Mouse (Mus musculus) forebrain, embryonic 12.5 days (tissue): ENCODE measurements at regions not wholly inside any gene's neighbourhood (a gene's known extent, or its start where the extent isn't known, plus 50 kb on each side); places are given as distances from the start of the nearest gene placed in this dataset.
A peak's percentile ranks its signal among the peaks of the same experiment; 100 is the strongest.

Experiments used
- ATAC-seq: fragments of 200-750 bp; cut with Nextera tagmentation; 2 replicates; pipeline ENCODE4 v1.8.0; 2017; ENCODE audit warnings: moderate TSS enrichment; ENCODE audit not compliant: low FRiP score
- H3K27ac ChIP-seq: fragments of 300-500 bp; sonication (generic); 2 replicates; pipeline ENCODE4 v1.5.1; 2016; ENCODE audit warnings: mild to moderate bottlenecking
- H3K27me3 ChIP-seq: fragments of 300-500 bp; sonication (generic); 2 replicates; pipeline ENCODE4 v1.6.1; 2016; ENCODE audit warnings: mild to moderate bottlenecking
- H3K36me3 ChIP-seq: fragments of 300-500 bp; sonication (generic); replicated peaks from 2 replicates; pipeline ENCODE4 v1.6.1; 2016; ENCODE audit warnings: mild to moderate bottlenecking
- H3K4me1 ChIP-seq: fragments of 300-500 bp; sonication (generic); 2 replicates; pipeline ENCODE4 v1.6.1; 2016
- H3K4me2 ChIP-seq: fragments of 300-500 bp; sonication (generic); 2 replicates; pipeline ENCODE4 v1.6.1; 2016; ENCODE audit warnings: mild to moderate bottlenecking, moderate library complexity
- H3K4me3 ChIP-seq: fragments of 300-500 bp; sonication (generic); replicated peaks from 2 replicates; pipeline ENCODE4 v1.5.1; 2016; ENCODE audit warnings: mild to moderate bottlenecking
- H3K9ac ChIP-seq: fragments of 300-500 bp; sonication (generic); 2 replicates; pipeline ENCODE4 v1.6.1; 2016; ENCODE audit warnings: mild to moderate bottlenecking
- H3K9me3 ChIP-seq: fragments of 300-500 bp; sonication (generic); 2 replicates; pipeline ENCODE4 v1.6.1; 2016
- WGBS: fragments of 180-500 bp; shearing (Covaris S2); methylation state at CpG from one replicate; pipeline ENCODE4 v1.1.7; 2016; 5-methylcytosine and 5-hydroxymethylcytosine counted together

DNA sequence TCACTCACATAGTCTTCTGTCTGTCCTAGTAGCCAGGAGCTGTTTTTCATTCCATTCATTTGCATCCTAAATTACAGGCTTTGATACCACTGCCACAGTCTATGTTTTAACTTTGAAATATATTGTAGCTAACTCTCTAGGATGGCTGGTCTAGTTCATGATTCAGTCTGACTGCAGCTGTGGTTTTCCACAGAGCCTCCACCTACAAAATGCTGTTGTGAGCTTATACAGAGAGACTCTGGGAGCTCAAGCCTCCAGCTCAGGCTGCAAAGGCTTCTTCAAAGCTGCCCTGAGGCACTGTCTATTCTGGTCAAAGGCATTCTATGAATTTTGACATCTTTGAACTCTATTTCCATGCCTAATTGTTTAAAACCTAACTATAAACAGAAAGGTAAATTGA lies 2326.5 kb upstream of the Gm7489 start:
- Histone ChIP-seq H3K36me3 (no peaks in the 10 kb centered on the region), H3K9ac (no peak overlapping the region), H3K4me3 (no peak overlapping the region), H3K27ac (no peak overlapping the region), H3K9me3 (no peaks in the 10 kb centered on the region), H3K4me2 (no peak overlapping the region), H3K4me1 (no peaks in the 10 kb centered on the region), H3K27me3 (no peaks in the 10 kb centered on the region)
- ATAC-seq = no peak

DNA sequence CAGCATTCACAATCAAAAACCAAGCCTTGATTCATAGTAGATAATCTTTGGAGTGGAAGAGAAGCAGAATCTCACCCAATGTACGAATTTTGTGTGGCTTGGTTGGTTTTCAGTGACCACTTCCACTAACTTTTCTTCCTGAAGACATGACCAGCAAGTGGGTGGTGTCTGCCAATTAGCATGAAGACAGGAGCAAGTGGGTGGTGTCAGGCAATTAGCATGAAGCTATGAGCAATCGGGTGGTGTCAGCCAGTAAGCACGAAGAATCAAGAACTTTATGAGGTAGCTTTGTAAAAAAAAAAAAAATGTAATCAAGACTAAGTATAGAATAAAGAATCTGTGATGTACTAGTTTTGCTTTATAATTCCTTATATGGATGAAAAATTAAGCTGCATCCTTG lies 2319.2 kb upstream of the Gm7489 start:
- no peak overlapping the region for H3K27ac ChIP-seq
- H3K36me3 ChIP-seq = no peaks in the 10 kb centered on the region
- no peaks in the 10 kb centered on the region for H3K4me1 ChIP-seq
- no peak for ATAC-seq
- H3K4me3 ChIP-seq = no peak overlapping the region
- no peaks in the 10 kb centered on the region for H3K27me3 ChIP-seq
- 75% methylated on average over 3 of the region's 3 CpGs for WGBS
- no peak overlapping the region for H3K9ac ChIP-seq
- H3K4me2 ChIP-seq = no peak overlapping the region
- no peaks in the 10 kb centered on the region for H3K9me3 ChIP-seq

- H3K4me1 ChIP-seq = no peaks in the 10 kb centered on the region
- H3K27ac ChIP-seq = no peak overlapping the region
- no peak overlapping the region for H3K4me3 ChIP-seq
- H3K9me3 ChIP-seq = no peaks in the 10 kb centered on the region
- no peak for ATAC-seq
- no peak overlapping the region for H3K4me2 ChIP-seq
- H3K27me3 ChIP-seq = no peaks in the 10 kb centered on the region
- WGBS = 91% methylated on average over 1 of the region's 1 CpGs
- no peak overlapping the region for H3K9ac ChIP-seq
- H3K36me3 ChIP-seq = no peaks in the 10 kb centered on the region
Observed at GRCm38 (mm10) chr15:51570631-51571030, 2314.1 kb upstream of the Gm7489 start.

- Histone ChIP-seq H3K36me3 (no peaks in the 10 kb centered on the region), H3K9ac (no peak overlapping the region), H3K27me3 (no peaks in the 10 kb centered on the region), H3K4me2 (no peak overlapping the region), H3K27ac (no peak overlapping the region), H3K4me3 (no peak overlapping the region), H3K9me3 (no peaks in the 10 kb centered on the region), H3K4me1 (no peaks in the 10 kb centered on the region)
- WGBS = 85% methylated on average over 8 of the region's 8 CpGs
- ATAC-seq = no peak
Observed at GRCm38 (mm10) chr15:51574538-51575105, 2310.1 kb upstream of the Gm7489 start.

GRCm38 (mm10) chr15:51583636-51584035 lies 2301.1 kb upstream of the Gm7489 start:
- no peak overlapping the region for H3K4me3 ChIP-seq
- no peak for ATAC-seq
- no peaks in the 10 kb centered on the region for H3K4me1 ChIP-seq
- no peak overlapping the region for H3K27ac ChIP-seq
- H3K9me3 ChIP-seq = no peaks in the 10 kb centered on the region
- no peaks in the 10 kb centered on the region for H3K36me3 ChIP-seq
- H3K4me2 ChIP-seq = no peak overlapping the region
- WGBS = 79% methylated on average over 1 of the region's 1 CpGs
- H3K9ac ChIP-seq = no peak overlapping the region
- no peaks in the 10 kb centered on the region for H3K27me3 ChIP-seq

GRCm38 (mm10) chr15:51586146-51586545 lies 2298.6 kb upstream of the Gm7489 start:
- no peak overlapping the region for H3K9ac ChIP-seq
- no peaks in the 10 kb centered on the region for H3K27me3 ChIP-seq
- no peaks in the 10 kb centered on the region for H3K9me3 ChIP-seq
- H3K4me2 ChIP-seq = no peak overlapping the region
- no peaks in the 10 kb centered on the region for H3K36me3 ChIP-seq
- H3K4me3 ChIP-seq = no peak overlapping the region
- no peaks in the 10 kb centered on the region for H3K4me1 ChIP-seq
- WGBS = 77% methylated on average over 5 of the region's 5 CpGs
- ATAC-seq = no peak
- no peak overlapping the region for H3K27ac ChIP-seq

DNA sequence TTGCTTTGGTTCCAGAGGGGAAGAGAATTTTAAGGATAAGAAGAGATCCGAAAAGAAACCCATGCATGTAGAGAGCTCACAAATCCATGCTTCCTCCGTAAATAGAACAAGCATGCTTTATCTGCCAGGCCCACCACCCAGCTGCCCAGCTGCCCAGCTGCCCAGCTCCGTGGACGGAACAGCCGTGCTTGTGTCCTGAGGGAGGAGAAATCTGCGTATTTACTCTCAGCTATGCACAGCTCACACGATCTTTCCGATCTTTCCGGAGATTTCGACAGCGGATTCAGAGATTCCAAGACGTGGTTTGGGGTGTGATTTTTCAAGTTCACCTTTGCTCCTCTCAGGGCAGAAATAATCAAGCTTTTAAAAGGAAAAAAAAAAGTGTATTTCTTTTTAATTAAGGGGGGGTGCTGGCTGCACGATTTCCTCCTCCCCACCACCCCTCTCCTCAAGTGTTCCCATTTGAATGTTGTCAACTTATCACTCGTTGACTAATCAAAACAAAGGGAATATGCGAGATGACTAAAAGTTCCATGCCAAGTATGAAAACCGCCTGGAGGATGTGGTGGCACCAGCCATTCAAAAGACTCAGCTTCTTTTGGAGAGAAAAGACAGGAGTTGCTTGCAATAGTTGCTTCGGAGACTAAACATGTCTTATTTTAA lies 2293.2 kb upstream of the Gm7489 start:
- 48% methylated on average over 17 of the region's 17 CpGs for WGBS
- no peak overlapping the region for H3K9ac ChIP-seq
- H3K4me3 ChIP-seq = no peak overlapping the region
- peaks cover 13% of the 10 kb centered on the region for H3K4me1 ChIP-seq
- 0 out of 2 replicates have a peak, but pooled peaks have one; percentile 33 for ATAC-seq
- H3K4me2 ChIP-seq = peak overlapping the region; percentile 15
- no peaks in the 10 kb centered on the region for H3K27me3 ChIP-seq
- H3K9me3 ChIP-seq = no peaks in the 10 kb centered on the region
- H3K36me3 ChIP-seq = no peaks in the 10 kb centered on the region
- H3K27ac ChIP-seq = 0 out of 2 replicates have a peak overlapping the region, but pooled peaks have one; percentile 25

DNA sequence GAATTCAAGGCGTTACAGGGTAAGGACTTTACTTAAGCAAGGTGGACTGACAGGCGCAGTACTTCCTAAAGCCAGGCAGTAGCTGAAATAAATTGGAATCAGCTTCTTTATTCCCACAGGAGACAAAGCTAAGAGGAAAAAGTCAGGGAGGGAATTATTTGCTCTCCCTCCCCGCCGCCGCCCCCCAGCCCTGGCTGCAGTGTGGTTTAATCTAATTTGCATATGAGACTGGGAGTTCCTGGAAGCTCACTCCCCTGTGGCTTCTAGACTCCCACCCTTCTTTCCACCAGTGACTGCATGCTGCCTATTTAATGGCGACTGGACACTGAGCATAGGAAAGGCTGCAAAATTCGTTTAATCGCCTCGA lies 2292.7 kb upstream of the Gm7489 start:
- Histone ChIP-seq H3K9me3 (no peaks in the 10 kb centered on the region), H3K27ac (no peak overlapping the region), H3K27me3 (no peaks in the 10 kb centered on the region), H3K36me3 (no peaks in the 10 kb centered on the region), H3K4me3 (no peak overlapping the region), H3K4me2 (peak overlapping the region; percentile 15), H3K4me1 (peaks cover 13% of the 10 kb centered on the region), H3K9ac (no peak overlapping the region)
- 33% methylated on average over 9 of the region's 9 CpGs for WGBS
- ATAC-seq = peak; percentile 63; the same call in 1 of the 2 replicates

GRCm38 (mm10) chr15:51592511-51593498 lies 2291.9 kb upstream of the Gm7489 start:
- Histone ChIP-seq H3K9ac (no peak overlapping the region), H3K4me2 (no peak overlapping the region), H3K4me3 (no peak overlapping the region), H3K27ac (no peak overlapping the region), H3K36me3 (no peaks in the 10 kb centered on the region), H3K9me3 (no peaks in the 10 kb centered on the region), H3K4me1 (peaks cover 13% of the 10 kb centered on the region), H3K27me3 (no peaks in the 10 kb centered on the region)
- 79% methylated on average over 13 of the region's 13 CpGs for WGBS
- no peak for ATAC-seq

DNA sequence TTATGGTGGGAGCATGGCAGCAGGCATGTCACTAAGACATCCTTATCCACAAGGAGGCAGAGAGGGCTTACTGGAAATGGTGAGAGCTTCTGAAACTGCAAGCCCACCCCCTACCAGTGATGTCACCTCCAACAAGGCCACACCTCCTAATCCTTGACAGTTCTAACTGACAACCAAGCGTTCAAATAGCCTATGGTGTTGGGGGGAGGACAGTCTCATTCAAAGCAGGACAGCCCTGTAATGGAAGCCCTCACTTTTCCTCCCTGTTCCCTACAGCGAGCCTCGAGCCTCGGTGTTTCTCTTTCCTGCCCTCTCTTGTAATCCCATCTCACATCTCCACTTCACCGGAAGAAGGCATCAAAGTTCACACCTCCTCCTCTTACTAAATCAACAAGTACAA lies 2290.6 kb upstream of the Gm7489 start:
- Histone ChIP-seq H3K27ac (no peak overlapping the region), H3K27me3 (no peaks in the 10 kb centered on the region), H3K9me3 (no peaks in the 10 kb centered on the region), H3K4me2 (no peak overlapping the region), H3K4me1 (peaks cover 13% of the 10 kb centered on the region), H3K4me3 (no peak overlapping the region), H3K36me3 (no peaks in the 10 kb centered on the region), H3K9ac (no peak overlapping the region)
- no peak for ATAC-seq
- 66% methylated on average over 5 of the region's 5 CpGs for WGBS

- Histone ChIP-seq H3K4me2 (no peak overlapping the region), H3K36me3 (no peaks in the 10 kb centered on the region), H3K27me3 (no peaks in the 10 kb centered on the region), H3K4me3 (no peak overlapping the region), H3K9me3 (no peaks in the 10 kb centered on the region), H3K4me1 (peaks cover 13% of the 10 kb centered on the region), H3K9ac (no peak overlapping the region), H3K27ac (no peak overlapping the region)
- 85% methylated on average over 1 of the region's 1 CpGs for whole genome bisulfite sequencing
- no peak for ATAC-seq
Observed at GRCm38 (mm10) chr15:51595655-51596054, 2289.1 kb upstream of the Gm7489 start.

DNA sequence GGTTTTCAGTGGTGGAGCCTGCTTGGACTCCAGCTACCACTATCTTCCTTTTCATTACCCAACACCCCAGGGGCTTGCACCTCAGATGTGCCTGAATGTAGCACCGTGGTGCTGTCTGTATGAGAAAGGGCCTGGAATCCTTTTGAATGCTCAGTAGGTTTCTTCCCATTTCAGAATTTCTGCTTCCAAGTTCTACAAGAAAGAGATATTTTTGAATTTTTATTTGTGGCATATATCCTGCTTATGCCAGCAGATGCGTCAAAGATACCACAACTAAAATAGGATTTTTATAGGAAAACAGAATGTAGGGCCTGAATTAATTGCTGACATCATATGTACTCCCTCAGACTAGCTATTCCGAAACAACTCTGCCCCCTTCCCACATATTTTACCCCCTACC lies 2286.9 kb upstream of the Gm7489 start:
- Histone ChIP-seq H3K4me1 (no peaks in the 10 kb centered on the region), H3K4me2 (no peak overlapping the region), H3K27ac (no peak overlapping the region), H3K9ac (no peak overlapping the region), H3K27me3 (no peaks in the 10 kb centered on the region), H3K36me3 (no peaks in the 10 kb centered on the region), H3K4me3 (no peak overlapping the region), H3K9me3 (no peaks in the 10 kb centered on the region)
- WGBS = 85% methylated on average over 3 of the region's 3 CpGs
- no peak for ATAC-seq
